Mouse (Mus musculus): ENCODE data around the gene Auts2.

GRCm38 (mm10) chr5:131459549-131459948 lies 1083.6 kb downstream of the Auts2 start:
- no peak for TF ChIP-seq POLR2A (IDR thresholded peaks at IDR 0.05; ENCODE audit: borderline replicate concordance, insufficient read depth, low read length)
- peak; percentile 33; the same call in 1 of the 2 replicates for TF ChIP-seq CTCF (IDR thresholded peaks at IDR 0.05; ENCODE audit: borderline replicate concordance, insufficient read depth, low read depth, low read length)

All from cerebellum, adult 2 months (tissue).